Mouse (Mus musculus): ENCODE data around the gene Selenbp1.
"Not testable (repeated sequence)": the region's sequence is repeated elsewhere in the genome, so short reads cannot be mapped to it uniquely, and the experiment has no call there.

The Selenbp1 gene

GRCm38 (mm10) chr3:94932809-94933564 is at the start of gene Selenbp1:
Gene Selenbp1 (plus strand): TSS chr3:94933056.
- peak; percentile 96 for DNase-seq

- DNase-seq, result peak; percentile 92
These were observed 46.3 kb upstream of the Selenbp1 start, which contains the start of gene Psmb4 for GRCm38 (mm10) chr3:94886316-94887224. Gene Psmb4 (minus strand): TSS chr3:94886961.

DNA sequence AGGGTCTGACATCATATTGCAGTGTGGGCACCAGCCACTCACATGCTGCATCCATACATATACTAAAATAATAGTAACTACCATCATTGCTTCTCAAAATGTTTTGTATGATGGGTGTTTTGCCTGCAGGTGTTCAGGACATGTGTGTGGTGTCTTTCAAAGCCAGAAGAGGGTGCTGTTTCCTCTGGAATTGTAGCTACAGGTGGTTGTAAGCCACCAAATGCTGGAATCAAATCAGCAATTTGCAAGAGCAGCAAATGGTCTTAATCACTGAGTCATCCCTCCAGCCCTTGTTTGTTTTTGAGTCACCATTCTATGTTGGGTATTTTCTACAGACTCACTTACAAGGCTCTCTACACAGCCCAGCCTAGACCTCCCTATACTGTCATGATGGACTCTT is 44.3 kb upstream of the Selenbp1 start:
- DNase-seq, result peak; percentile 64

GRCm38 (mm10) chr3:94894076-94894475 is 38.8 kb upstream of the Selenbp1 start:
- DNase-seq, result no peak

- peak; percentile 78 for DNase-seq
These were observed 30.1 kb upstream of the Selenbp1 start for GRCm38 (mm10) chr3:94902747-94903146.

GRCm38 (mm10) chr3:94904759-94905158 is 28.1 kb upstream of the Selenbp1 start:
- DNase-seq, result not testable (repeated sequence)

DNA sequence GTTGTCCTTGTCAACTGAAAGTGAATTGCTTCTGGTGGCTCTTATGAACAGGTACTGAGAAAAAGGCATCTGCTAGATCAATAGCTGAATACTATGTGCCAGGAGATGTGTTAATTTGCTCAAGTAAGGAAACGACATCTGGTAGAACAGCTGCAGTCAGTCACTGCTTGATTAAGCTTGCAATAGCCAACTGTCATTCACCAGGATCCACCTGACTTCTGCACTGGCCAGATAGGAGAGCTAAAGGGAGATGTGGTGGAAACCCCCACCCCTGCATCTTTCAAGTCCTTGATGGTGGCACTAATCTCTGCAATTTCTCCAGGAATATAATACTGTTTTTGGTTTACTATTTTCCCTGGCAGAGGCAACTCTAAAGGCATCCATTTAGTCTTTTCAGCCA is 26.4 kb upstream of the Selenbp1 start:
- no peak for DNase-seq

- peak; percentile 54 for DNase-seq
These were observed 21.7 kb upstream of the Selenbp1 start for GRCm38 (mm10) chr3:94911050-94911693.

- DNase-seq, result peak; percentile 42
These were observed 19.1 kb upstream of the Selenbp1 start for GRCm38 (mm10) chr3:94913801-94914200.

GRCm38 (mm10) chr3:94915903-94916741 is 16.7 kb upstream of the Selenbp1 start:
- peak; percentile 36 for DNase-seq

- DNase-seq, result peak; percentile 67
These were observed 15.0 kb upstream of the Selenbp1 start for GRCm38 (mm10) chr3:94917816-94918361.

DNA sequence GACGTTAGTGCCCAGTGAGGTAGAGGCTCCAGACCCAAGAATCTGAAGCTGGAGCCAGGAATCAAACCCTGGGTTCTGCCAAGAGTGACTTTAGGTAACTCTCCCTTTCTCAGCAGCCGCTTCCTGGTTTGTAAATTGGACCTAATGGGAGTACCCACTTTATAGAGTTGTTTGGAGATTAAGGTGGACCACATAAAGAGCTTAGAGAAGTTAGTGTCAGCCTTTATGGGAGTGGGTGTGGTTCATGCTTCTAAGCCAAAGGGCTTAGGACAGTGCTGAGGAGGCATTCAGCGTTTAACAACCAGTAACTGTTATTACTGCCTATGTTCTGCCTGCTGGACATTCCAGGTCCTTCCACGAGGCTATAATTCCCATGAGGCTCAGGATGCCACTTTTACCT is 14.0 kb upstream of the Selenbp1 start:
- no peak for DNase-seq

DNA sequence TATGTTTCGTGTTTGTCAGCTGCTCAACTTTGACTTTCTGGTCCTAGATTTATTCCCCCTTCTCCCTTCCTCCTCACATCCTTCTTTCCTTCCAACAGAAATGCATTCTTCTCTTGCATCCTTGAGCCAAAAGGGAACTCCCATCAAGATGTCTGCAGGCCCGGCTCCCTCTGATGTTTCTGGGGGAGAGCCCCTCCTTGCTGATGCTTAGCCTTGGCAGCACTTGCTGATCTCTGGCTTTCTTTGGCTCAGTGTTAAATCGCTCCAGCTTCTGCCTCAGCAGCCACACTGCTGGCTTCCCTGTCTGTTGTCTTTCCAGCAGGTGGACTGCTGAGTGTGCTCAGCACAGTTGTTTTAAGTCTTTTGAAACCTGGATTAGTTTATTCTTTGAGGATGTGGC is 11.8 kb upstream of the Selenbp1 start:
- DNase-seq, result peak; percentile 50

GRCm38 (mm10) chr3:94922333-94922732 is 10.5 kb upstream of the Selenbp1 start:
- no peak for DNase-seq

GRCm38 (mm10) chr3:94924688-94925087 is 8.2 kb upstream of the Selenbp1 start:
- no peak for DNase-seq

DNA sequence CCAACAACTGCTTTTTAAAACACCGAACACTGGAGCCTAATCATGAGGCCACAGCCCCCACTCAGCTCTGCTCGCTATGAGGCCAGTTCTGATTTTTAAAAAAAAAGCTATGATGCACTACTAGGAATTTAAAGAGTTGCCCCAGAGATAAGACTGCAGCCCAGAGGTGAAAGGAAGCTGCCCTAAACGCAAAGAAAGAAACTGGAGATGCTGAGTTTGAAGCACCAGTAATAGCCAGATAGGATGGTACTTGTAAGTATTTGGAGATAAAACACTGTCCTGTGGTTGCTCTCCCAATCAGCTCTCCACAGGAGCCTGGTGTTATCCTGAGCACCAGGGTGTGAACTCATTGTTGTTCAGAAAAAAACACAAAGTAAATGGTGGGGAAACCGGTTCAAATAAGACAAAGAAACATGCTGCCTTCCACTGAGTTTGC is 6.5 kb upstream of the Selenbp1 start:
- DNase-seq, result not testable (repeated sequence)

- DNase-seq, result not testable (repeated sequence)
These were observed 3.9 kb upstream of the Selenbp1 start for GRCm38 (mm10) chr3:94928979-94929378.

DNA sequence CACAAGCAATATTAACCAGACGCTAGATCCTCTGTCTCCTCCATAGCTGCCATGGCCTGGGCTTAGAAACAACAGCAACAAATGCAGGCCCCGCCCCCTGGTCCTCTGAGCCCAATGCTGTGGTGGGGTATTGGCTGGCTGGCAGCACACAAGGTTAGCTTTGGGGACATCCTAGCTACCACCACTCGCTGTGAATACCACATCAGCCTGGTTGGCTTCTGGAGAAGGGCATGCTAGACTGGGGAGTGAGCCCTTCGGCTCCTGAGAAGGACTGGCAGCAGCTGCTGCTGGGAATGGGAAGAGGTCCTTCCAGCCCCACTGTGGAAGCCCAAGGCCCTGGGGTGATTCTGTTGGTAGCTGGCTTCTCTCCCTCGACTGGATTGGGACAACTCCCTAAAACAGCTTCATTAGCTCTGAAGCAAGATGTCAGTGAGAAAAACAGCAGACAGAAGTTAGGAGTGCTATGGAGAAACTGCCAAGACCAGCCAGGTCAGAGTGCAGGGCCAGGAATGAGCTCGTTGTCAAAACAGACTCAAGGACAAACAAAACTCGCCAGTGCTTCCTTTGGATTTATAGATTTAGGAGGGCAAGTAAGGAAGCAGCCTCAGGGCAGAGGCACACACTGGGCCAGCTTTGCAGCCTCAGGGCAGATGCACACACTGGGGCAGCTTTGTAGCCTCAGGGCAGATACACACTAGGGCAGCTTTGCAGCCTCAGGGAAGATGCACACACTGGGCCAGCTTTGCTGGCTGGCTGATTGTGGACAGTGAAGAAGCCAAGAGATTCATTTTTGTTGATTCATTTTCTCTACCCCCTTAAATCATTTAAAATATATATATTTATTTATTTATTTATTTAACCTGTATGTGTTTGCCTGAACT is 2.2 kb upstream of the Selenbp1 start:
- DNase-seq, result peak; percentile 74

GRCm38 (mm10) chr3:94931427-94932082 is 1.3 kb upstream of the Selenbp1 start:
- DNase-seq, result not testable (repeated sequence)

GRCm38 (mm10) chr3:94932279-94932678 is 577 bp upstream of the Selenbp1 start:
- DNase-seq, result peak; percentile 47

All from lung, postnatal 10 days (tissue).